Mouse (Mus musculus): Measurements from ENCODE around the gene Nme7.

The Nme7 gene

DNA sequence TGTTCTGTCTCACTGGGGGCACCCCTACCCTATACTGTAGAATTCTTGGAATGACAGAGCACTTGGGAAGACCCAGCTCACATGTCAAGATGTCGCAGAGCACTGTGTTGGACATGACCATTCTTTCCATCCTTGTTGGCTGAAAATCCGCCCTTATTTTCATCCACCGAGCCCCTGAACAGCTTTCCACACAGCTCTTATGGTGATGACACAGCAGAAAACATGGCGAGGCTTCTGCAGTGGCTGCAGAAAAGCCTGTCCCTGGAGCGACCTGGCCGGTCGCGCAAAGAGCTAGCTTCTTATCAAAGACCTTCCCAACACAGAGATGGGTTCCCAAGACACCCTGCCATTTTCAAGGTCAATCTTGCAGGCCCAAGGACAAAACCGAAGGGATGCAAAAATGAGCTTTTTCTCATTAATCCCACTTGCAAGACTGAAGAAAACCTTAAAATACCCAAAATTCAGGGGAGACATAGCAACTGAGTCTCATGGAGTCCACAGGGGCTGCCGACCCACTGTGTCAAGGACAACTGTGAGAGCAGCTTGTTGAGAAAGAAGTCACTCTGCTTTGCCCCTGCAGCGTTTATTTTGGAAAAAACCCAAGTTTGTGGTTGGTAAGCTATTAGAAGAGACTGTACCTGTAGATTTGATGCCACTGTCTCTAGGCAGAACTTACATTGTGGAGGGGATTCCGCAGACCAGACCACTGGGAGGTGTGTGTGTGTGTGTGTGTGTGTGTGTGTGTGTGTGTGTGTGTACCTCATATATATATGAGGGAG lies 155.4 kb downstream of the Nme7 start:
- 39% methylated on average over 12 of the region's 12 CpGs for WGBS

DNA sequence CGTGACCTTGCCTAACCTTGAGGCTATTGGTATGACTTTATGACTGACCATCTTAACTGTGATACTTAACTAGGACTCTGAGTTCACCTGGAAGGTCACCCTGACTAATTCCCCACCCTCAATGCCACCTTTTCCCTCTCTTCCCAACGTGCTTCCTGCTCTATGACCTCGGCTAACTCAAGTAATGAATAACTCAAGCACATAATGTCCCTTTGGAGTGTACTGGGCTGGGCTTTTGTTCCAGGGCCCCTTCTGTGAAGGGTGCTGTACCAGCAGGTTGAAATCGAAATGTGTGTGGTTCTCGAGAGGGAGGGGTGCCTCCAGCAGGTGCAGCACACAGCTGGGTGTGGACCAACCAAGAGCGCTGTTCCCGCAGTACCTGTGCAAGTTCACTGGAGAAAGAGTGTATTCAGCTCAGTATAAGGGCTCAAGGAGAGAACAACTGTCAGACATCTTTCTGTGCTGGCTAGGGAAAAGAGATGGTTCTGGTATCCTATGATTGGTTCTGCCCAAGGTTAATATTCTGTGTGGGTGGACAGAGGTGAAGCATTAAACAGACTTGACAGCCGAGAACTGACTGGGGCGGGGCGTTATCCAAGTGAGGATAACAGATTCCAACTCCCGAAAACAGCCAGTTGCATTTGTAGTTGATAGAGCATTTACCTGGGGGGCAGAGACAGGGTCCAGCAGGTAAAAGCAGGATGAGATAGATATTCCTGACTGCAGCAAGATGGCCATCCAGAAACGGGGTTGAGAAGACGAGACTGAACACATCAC lies 157.2 kb downstream of the Nme7 start:
- 54% methylated on average over 13 of the region's 13 CpGs for WGBS

DNA sequence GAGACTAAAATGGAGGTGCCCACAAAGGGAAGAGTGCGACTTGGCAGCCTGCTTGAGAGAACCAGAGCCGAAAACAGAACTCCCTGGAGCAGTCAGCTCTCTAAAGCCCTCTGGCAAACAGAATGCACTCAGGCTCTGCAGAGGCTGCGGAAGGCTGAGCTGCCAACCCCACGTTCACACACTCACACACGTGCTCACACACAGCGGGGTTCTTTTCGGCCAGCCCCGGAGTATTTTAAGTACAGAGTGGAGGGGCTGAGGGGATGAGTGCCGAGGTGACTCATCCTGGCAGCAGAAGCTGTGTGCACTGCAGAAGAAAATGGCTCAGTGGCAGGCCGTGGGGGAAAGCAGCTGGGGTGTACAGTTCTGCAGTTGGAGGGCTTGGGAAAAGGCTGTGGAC lies 157.8 kb downstream of the Nme7 start:
- 6% methylated on average over 10 of the region's 10 CpGs for WGBS

DNA sequence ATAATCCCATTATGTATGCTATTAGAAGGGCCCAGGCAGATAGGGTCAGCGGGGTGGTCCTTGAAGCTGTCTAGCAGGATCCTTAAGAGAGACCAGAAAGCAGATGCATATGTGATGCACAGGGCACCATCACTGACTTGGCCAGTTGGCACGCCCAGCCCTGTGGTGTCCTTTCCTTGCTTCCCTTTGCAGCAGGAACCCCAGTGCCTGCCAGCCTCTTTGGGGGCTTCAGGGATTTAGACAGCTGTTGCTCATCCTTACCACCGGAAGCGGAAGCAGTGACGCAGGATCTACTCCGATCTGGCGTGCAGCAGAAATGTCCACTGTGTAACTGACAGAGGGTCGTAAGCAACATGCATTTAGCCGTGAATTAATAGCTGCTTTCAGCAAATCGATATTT lies 163.5 kb downstream of the Nme7 start:
- 95% methylated on average over 10 of the region's 10 CpGs for WGBS

DNA sequence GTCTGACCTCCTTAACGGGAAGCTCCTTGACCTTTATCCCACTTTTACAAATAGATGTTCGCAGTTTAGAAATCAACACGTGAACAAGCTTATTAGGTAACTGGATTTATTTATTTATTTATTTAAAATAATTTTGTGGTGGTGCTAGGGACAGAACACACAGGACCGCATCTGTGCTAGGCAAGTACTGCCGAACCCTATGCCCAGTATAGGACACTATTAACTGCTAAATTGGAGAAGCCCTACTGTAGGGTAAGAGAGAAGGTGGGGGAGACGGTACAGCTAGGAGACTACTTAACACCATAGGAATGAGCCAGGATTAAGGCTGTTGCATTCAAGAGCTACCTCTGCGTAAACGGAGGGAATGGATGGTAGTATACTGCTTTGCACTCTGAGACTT lies 164.4 kb downstream of the Nme7 start:
- WGBS: 92% methylated on average over 8 of the region's 8 CpGs

DNA sequence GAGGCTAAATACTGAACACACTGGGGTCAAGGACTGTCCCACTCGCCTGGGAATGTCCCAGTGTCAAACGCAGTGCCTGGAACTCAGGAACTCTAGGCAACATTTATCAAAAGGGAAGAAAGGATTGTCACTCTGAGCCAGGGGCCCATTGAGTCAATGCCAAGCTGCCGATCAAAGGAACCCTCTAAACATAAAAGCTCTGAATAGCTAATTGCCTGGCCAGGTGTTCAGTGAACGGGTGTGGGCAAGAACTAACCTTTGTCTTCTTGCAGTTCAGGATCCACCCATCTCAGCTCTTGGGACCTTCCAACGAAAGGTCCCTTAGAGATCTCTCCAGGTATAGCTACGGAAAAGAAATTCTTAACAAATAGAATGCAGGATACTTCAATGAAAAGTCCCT lies 167.1 kb downstream of the Nme7 start:
- 65% methylated on average over 6 of the region's 6 CpGs for WGBS

DNA sequence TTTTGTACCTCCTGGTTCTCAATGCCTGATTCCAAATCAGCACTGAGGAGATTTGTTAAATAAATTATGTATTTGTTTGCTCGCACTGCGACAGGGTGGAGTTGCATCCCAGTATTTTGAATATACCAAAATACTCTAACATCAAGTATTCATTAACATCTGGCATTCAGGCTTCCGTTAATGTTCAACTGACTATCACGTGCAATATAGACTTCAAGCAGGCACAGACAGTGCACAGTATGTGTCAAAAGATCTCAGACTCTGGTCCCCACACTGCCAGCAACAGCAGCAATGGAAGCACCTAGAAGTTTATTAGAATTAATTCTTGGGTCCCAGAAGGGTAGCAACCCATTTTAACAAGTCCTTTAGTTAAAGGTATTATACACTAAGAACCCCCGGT lies 167.7 kb downstream of the Nme7 start:
- WGBS: 93% methylated on average over 5 of the region's 5 CpGs

DNA sequence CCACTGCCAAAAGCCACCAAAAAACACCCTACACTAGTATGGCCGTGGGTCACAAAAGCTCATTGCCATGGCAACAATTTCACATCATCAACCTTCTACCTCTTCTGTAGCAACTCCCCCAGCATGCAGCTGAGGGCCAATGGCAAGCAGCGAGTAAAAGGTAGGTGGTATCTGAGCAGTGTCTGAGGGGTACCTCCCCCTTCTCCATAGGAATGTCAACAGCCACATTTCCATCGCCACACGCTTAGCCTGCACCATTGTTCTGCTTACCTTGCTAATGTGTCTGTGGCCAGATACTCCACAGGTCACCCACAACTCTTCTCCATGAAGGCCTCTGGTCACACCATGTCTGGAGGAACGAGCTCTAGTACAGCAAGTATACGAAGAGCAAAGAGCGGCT lies 169.5 kb downstream of the Nme7 start:
- WGBS: 91% methylated on average over 7 of the region's 7 CpGs

DNA sequence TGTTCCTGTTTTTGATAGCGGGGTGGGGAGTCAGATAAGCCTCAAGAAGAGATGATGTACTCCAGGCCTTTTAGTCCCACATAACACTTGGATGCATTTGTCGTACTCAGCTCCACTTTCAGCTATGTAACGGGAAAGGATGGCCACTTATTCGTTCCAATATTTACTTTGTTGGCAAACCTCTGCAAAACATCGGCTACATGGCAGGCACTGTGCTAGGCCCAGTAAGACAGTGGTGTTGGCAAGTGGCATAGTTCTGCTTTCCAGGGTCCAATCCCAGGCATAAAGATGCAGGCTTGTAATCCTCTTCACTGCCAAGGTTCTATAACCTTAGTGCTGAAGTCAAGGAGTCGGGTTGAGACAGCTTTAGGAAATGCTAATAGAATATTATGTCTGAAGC lies 170.4 kb downstream of the Nme7 start:
- WGBS: 54% methylated on average over 6 of the region's 6 CpGs

DNA sequence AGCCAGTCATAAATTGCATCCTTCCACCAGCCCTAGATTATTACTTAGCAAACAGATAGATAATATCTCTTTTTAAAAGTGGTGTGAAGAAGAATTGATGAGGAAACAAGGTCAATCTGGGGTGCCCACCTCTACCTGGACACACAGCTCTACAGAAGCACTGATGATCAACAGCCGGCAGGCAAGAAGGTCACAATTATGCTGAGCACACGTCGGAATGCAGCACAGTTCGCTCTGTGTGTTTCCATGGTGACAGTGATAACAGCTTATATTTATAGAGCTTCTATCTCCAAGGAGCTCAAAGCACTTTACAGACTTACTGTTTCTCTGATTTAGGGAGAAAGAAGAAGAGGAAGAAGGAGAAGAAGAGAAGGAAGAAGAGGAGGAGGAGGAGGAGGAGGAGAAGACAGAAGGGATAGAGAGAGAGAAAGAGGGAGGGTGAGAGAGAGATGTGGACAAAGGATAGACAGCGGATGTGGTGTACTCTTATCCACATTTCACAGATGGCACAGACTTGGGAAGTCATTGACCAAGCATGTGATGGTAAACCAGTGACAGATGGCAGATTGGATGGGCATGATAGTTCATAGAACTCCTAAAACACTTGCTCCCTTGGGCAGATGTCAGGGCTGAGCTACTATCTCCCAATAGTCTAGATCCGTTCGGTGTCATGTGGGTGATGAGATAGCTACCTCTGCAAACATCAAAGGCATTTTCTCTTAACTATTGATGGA lies 171.0 kb downstream of the Nme7 start:
- 43% methylated on average over 7 of the region's 7 CpGs for WGBS

DNA sequence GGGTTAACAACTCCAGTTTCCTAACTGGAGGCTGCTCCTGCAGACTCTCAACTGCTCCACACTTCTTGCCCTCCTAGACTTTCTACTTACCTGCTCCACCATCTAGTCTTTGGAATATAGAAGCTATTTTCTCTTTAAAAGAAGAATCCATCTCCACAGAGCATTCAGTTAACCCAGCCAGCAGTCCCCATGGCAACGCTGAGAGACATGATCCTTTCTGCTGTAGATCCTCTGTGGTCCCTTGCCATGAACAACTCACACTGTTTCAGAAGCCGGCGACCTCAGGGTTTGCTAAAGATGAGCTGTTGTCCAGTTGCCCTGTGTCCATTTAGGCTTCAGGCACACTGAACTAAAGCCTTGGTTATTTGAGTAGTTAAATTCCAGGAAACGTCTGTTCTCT lies 172.0 kb downstream of the Nme7 start:
- WGBS: 39% methylated on average over 4 of the region's 4 CpGs

DNA sequence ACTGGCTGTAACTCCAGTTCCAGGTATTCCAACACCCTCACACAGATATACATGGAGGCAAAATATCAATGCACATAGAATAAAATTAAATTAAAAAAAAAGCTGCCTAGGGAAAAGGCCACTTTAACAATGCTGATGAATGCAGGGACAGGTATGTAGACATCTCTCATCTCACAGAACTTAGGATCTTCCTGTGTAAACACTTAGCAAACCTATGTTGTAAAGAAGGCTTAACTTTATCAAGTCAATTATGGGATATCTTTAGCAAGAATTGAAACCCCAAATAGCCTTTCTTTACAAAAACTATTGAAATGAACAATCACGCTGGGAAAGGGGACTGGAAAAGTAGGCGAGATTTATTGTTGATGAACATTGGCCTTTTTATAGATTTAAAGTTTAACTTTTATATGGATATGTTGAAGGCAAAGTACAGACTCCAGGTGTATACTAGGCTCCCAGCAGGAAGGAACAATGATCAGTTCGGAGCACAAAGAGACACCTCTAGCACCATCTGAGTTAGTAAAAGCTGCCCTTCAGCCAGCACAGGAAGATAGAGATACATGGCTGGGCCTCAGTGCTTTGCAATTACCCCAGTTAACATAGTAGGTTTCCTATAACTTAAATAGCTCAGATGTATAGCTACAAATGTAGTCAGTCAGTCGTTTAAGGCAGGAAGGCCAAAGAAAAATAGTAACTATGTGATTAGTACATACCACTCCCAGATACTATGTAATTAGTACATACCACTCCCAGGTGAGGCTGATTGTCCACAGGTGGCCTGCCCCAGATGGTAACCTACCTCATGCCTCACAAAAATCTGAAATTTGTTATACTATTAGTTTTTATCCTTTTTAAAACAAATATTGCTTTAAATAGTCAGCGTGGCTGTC lies 177.1 kb downstream of the Nme7 start:
- 89% methylated on average over 5 of the region's 5 CpGs for WGBS

DNA sequence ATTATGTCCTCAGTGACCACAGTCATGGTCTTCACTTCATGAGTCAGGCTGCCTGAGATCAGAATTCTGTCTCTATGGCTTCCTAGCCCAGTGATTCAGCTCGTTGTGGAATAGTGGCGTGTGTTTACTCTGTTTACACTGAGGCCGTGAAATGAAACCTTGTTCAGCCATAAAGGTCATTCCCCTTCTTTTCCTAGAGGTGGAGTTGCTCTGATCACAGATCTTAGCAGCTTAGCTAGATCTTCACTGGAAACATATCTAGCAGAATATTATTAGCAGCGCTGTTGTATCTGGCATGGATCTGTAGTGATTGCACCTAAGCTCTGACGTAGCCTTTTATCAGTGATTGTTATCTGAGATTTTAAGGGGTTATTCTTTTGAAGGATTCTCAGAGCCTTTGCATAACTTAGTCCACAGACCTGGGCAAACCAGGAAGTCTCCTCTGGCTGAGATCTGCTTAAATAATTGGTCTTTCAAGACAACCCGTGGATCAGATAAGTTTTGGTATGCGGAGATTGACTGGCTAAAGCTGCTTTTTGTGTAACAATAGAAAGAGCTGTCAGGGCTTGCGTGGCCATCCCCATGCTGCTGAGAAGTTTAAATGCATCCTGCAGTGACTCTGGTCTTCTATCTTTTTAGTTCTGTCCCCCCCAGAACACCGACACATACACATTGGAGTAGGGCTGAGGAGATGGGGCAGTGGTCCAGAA lies 177.9 kb downstream of the Nme7 start:
- 75% methylated on average over 9 of the region's 9 CpGs for WGBS

DNA sequence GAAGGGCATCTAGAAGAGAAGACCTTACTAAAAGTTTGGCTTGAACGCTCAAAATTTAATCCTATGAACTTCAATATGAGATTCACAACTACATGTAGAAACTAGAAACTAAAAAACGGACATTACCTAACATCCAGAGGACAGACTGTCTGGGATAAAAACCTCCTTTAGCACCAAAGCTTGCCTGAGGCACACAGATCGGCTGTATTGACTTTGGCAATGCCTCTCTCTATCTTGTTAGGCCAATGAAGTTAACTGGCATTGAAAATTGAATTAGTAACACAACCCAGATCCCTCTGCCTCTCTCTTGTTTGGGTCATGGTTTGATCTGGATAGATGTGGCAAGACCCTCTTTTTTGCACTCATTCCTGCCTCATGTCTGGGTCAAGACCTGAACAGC lies 178.9 kb downstream of the Nme7 start:
- 84% methylated on average over 3 of the region's 3 CpGs for WGBS

All from cerebral cortex, adult 2 months (tissue).